Mouse (Mus musculus) subcutaneous adipose tissue, adult 2 months (tissue): ENCODE measurements around the gene Sp6. TPM values are rescaled to one million over a fixed set of nuclear protein-coding genes. Genes with fewer than 3 reads are reported as not detected.

ENCODE experiments used
- polyA plus RNA-seq: library from polyadenylated mRNA; depleted of rRNA; stranded (reverse); fragments of >200 nt; gene quantifications from 2 replicates; pipeline ENCODE4 v1.2.3, GENCODE M21; 2012; ENCODE audit warnings: low replicate concordance; rRNA removed

Gene Sp6
- polyA plus RNA-seq = 0.26 and 0.66 TPM in 2 replicates

DNA sequence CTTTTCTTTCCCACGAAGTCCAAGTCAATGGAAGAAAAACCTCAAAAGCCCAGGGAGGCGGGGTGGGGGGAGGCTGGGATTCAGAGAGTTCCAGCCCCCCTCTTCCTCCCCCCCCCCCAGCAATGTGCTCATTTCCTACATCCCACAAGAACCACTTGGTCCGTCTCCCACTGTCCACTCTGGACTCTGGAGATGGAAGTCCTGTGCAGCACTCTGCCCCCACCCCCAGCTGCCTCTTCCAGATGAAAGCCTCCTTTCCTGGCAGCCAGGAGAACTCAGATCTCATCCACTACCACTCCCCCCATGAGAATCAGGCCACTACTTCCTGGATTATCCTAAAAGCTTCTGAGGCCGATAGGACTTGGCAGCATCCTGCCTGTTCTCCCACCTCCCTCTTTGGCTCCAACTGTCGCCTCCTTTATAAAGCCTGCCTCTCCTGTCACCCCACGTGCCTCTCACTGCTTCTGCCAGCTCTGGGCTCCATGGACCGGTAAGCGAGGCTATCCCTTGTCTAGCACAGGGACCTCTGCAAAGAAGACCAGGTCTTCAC is at the start of gene Sp6:
Sp6 (plus strand) TSS at position 274 of the 550 bp plus-strand sequence.

DNA sequence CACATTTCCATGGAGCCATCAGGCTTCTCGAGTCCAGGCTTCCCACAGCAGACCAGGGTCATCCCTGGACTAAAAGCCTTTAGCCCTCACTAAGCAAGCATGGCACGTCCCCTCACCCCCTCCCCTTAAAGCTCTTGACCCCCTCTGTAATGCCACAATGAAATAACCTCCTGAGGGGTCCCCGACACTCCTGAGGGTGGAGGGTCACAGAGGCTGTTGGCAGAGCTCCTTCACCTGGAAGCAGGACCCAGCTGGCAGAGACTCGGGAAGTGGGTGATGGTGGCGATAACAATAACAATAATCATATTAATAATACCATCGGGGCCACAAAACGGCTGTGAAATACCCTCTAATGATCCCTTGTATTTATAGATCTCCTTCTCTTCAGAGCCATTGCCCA is 30.3 kb upstream of the Sp6 start, which contains the start of gene Sp2:
Sp2 (minus strand) TSS at position 101 of the 400 bp plus-strand sequence.

DNA sequence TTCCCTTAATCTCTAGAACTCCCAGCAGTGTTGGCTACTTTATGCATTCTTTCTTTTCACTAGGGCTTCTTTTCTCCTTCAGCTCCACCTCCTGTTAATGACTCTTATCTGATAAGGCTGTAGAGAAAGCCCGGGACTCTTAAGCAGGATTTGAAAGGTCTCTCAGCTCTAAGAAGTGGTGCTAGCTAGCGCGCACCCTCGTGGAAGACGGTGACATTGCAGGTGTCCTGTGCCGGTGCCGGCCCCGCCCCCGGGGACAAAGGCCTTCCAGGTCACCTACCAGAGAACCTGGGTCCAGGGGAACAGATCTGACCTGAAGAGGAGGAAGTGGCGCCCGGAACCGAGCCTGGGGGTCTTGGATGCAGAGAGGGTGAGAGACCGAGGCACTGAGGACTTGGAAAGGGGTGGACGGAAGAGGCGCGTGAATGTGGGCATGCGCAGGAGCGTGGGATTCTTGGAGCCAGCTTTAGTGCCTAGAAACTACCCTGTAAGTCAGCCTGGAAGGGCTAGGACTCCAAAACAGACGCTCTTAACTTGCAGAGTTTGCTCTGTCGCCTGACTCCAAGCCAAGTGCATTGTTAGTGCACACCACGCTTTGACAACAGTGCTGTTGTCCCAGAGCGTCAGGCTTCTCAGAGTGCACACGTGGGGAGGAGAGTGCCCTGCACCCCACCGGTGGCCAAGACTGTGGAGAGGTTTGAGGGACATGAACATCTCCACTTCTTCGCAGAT is 16.7 kb downstream of the Sp6 start, which contains the start of gene Scrn2:
Scrn2 (plus strand) TSS at position 253 of the 732 bp plus-strand sequence.

DNA sequence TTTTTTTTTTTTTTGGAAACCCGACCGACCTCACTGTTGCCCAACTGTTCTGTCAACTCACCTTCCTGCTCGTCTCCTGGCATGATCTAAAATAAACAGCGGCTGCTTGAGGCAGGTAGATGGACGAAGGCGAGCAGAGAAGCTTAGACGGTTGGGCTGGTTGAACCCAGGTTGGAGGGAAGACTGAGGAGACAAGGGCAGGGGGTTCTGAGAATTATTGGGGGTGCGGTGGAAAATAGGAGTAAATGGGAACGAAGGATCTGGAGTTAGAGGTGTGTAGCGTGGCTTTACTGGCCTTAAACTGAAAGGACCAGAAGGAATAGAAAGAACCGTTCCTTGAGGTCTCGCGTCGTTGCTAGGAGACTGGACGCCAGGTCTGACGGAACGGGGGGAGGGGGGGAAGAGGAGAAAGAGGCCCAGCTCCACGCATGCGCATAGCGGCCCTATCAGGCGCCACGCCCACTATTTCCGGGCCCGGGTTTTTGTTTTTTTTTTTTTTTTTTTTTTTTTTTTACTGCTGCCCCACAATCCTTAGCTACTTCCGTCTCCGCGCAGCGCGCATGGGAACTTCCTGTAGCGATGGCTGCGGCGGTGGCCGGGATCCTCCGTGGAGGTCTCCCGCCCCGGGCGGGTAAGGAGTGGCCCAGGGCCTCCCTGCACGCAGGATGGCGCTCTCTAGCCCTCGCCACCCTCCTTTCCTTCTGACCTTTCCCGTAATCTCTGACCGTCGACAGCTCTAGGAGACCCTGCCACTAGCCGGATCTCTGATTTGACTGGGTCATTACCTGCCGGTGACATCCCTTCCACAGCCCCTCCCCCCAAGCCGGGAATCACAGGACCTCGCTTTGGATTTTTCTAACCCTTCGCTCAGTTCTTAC is 28.1 kb downstream of the Sp6 start, which contains the start of the genes Lrrc46 and Mrpl10:
Lrrc46 (minus strand) TSS at position 386 of the 878 bp plus-strand sequence.
Mrpl10 (plus strand) TSS at position 539 of the 878 bp plus-strand sequence.

DNA sequence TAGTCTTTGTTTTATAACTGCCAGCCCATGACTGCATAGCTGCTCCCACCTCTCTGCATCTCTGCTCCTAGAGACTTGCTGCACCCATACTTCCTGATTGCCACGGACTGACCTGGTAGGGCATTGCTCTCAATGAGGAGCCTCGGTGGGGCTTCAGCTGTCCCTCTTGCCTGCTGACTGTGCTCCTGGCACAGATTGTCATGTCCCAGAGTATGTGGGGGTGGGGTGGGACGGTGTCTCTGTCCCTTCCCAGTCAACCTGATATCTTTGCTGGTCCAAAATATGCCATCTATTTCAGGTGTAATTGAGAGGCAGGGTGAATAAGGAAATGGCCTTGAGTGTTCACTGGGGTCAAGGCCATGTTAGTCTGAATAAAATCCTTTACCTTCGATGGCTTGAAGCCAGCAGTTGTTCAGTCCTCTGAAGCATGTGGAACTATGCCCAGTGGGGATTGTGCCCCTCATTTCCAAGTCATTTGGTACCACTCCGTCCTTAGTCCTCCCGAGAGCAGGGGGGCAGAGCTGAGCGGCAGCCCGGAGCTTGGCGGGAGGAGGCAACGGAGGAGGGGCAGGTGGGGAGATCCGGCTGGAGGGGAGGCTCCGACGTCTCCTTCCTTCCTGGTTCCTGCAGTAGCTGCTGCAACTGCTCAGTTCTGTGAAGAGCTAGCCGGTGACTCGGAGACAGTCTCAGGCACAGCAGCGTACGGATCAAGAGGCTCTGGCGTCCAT is 37.2 kb downstream of the Sp6 start, which contains the start of gene Osbpl7:
Osbpl7 (plus strand) TSS at position 413 of the 728 bp plus-strand sequence.

Other genes with a start within 250 kb of the Sp6 start
- 25.8 and 33.3 TPM in 2 replicates for gene Snx11, start 235.8 kb upstream of the Sp6 start, polyA plus RNA-seq
- gene Cbx1, start 224.3 kb upstream of the Sp6 start, polyA plus RNA-seq = 14.0 and 20.9 TPM in 2 replicates
- 263 and 396 TPM in 2 replicates for gene Nfe2l1, start 183.4 kb upstream of the Sp6 start, polyA plus RNA-seq
- 97.4 and 128 TPM in 2 replicates for gene Copz2, start 163.5 kb upstream of the Sp6 start, polyA plus RNA-seq
- 48.3 and 58.9 TPM in 2 replicates for gene Cdk5rap3, start 96.9 kb upstream of the Sp6 start, polyA plus RNA-seq
- gene Prr15l, start 85.3 kb upstream of the Sp6 start, polyA plus RNA-seq = 8.3 TPM in 1 of 2 replicates, not detected in the other
- gene Pnpo, start 69.4 kb upstream of the Sp6 start, polyA plus RNA-seq = 24.2 and 28.6 TPM in 2 replicates
- gene Sp2, start 30.4 kb upstream of the Sp6 start, polyA plus RNA-seq = 17.3 and 24.9 TPM in 2 replicates
- gene Scrn2, start 16.5 kb downstream of the Sp6 start, polyA plus RNA-seq = 10.6 and 17.6 TPM in 2 replicates
- 0.14 and 0.67 TPM in 2 replicates for gene Lrrc46, start 28.0 kb downstream of the Sp6 start, polyA plus RNA-seq
- gene Mrpl10, start 28.2 kb downstream of the Sp6 start, polyA plus RNA-seq = 103 and 129 TPM in 2 replicates
- gene Osbpl7, start 37.2 kb downstream of the Sp6 start, polyA plus RNA-seq = 8.3 and 14.0 TPM in 2 replicates
- 0.62 and 0.93 TPM in 2 replicates for gene Tbx21, start 101.9 kb downstream of the Sp6 start, polyA plus RNA-seq
- 28.1 and 29.7 TPM in 2 replicates for gene Tbkbp1, start 138.1 kb downstream of the Sp6 start, polyA plus RNA-seq
- 44.2 and 69.4 TPM in 2 replicates for gene Kpnb1, start 174.5 kb downstream of the Sp6 start, polyA plus RNA-seq